Mouse (Mus musculus) granulocyte monocyte progenitor cell, adult 5-6 weeks (primary cell): ENCODE measurements around the gene Nedd9. TPM values are rescaled to one million over a fixed set of nuclear protein-coding genes. Genes with fewer than 3 reads are reported as not detected.
"Not testable (repeated sequence)": the region's sequence is repeated elsewhere in the genome, so short reads cannot be mapped to it uniquely, and the experiment has no call there.

Experiments
- ATAC-seq: replicated peaks from 2 replicates; pipeline ENCODE4 v1.8.0; 2016; ENCODE audit warnings: mild to moderate bottlenecking, moderate TSS enrichment, inconsistent platforms; ENCODE audit not compliant: poor library complexity, severe bottlenecking
- total RNA-seq, 2 experiments: library from RNA; stranded (forward) in 1 of 2; stranded (reverse) in 1 of 2; fragments of 200-712, 200-1000 nt in 1 of 2; fragments of >200 nt in 1 of 2; fragmentation: Nextera tagmentation in 1 of 2; gene quantifications; 2 replicates each; pipeline ENCODE4 v1.2.3; 2014 to 2017

The Nedd9 gene
- total RNA-seq, 2 experiments from 2014 or later = 22.2 to 37.8 TPM

DNA sequence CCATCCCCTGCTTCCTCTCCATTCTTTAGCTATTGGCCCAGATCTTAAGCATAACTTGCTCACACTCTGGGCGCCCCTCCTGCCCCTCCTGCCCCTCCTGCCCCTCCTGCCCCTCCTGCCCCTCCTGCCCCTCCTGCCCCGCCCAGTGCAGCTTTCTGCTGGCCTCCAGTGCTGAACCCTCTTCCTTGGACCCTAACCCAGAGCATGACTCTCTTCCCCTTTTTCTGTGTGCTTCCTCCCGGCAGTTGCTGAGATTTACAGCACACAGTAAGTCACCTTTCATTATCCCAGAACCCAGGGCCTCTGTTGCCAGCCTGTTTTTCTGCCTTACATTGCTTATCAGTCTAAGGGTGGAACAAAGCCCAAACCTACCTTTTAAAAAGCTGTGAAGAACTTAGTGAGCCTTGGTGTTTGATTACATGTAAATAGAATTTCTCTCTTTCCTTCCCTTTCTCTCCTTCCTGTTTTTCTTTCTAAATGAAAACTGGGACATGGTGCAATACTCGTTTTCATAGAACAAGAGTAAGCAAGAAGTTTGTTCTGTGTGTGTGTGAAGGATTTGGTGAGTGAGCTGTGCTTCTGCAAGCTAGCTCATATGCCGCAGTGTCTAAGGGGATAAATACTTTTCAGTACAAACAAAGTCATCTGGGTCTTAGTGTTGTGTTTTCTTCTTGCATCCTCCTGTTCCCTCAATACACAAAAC, 223.7 kb downstream of the Nedd9 start:
- ATAC-seq = peak; percentile 84

DNA sequence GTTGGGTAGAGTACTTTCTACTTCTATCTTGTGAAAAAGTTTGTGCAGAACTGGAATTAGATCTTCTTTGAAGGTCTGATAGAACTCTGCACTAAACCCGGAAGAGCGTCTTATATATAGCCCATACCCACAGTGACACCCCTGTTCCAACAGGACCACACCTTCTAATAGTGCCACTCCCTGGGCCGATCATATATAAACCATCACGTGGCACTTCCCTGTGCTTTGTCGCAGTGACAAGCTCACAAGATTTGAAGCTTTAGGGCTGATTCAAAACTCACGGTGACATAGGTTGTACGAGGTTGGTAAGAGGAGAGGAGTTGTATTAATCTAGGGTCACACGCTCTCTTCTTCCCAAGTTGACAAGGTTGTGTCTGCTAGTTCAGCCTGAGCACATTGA, 225.5 kb downstream of the Nedd9 start:
- not testable (repeated sequence) for ATAC-seq

Other genes starting within 250 kb of the Nedd9 start
- 13.7 and 14.0 TPM in 2 replicates for gene Smim13, start 237.5 kb downstream of the Nedd9 start, total RNA-seq (2014; fragmentation: Nextera tagmentation)
- gene Smim13, start 237.5 kb downstream of the Nedd9 start, total RNA-seq (2017) = 12.1 and 14.8 TPM in 2 replicates
- gene Gm17364, start 213.4 kb downstream of the Nedd9 start, total RNA-seq (2014; fragmentation: Nextera tagmentation) = not detected in 2 replicates
- not detected in 2 replicates for gene Gm17364, start 213.4 kb downstream of the Nedd9 start, total RNA-seq (2017)
- 23.8 and 24.3 TPM in 2 replicates for gene Tmem170b, start 118.5 kb upstream of the Nedd9 start, total RNA-seq (2014; fragmentation: Nextera tagmentation)
- gene Tmem170b, start 118.5 kb upstream of the Nedd9 start, total RNA-seq (2017) = 20.8 and 24.3 TPM in 2 replicates